Comparison of ENCODE assay signal across 9 mouse cellular contexts in the genomic region with DNA sequence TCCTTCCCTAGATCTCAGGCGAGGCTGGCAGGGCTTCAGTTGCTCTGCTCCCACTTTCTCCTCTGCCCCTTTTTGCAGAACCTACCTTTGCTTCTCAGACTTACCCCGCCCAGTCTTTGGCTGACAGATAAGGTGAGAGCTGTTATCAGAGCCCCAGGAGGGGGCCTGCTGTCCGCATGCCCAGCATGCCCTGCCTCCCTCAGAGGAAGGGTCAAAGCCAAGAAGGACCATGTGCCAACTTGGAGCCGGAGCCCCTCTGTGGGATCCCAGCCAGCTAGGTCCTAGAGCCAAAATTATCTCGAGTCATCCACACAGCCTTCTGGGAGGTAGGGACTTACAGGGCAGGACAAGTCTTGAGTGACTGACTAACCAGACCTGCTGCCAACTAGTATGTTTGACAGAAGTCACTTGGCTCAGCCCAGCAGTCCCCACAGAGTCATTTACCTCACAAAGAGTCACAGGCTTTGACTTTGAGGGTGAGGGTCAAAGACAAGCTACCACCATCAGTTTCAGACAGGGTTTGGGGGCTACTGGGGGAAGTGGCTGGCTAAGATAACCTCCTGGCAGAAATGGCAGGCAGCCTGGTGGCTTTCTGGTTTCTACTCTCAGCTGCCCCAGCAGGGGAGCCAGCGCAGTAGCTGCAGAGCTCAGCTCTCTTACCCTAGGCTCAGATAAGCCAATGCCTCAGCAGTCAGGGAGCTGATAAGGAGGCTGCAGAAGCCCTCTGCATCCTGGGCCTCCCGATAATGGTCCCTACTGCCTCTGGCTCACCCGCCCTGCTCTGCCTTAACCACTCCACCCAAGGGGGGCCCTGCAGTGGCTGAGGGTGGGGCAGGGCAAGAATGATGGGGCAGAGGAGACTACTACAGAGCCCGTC. TPM values are rescaled to one million over a fixed set of nuclear protein-coding genes. Genes with fewer than 3 reads are reported as not detected.
DNase-seq lines count a peak whose midpoint lies in the region; ATAC-seq and TF ChIP-seq lines count a peak whose summit lies in the region.
"Had no signal": no experiment of that assay in that cellular context is flagged by ENCODE, and none has a peak within 500 bp of the region (broad histone marks: within the 10 kb centered on the region; RNA-seq: fewer than 3 reads in every experiment).

No protein-coding gene starts in this region.

- H3K27ac ChIP-seq in forebrain, embryonic 10.5 days: peak overlapping the region; percentile 76
- H3K27ac ChIP-seq in hindbrain, embryonic 13.5 days: peak overlapping the region; percentile 52
- H3K27ac ChIP-seq in midbrain, embryonic 13.5 days: 0 out of 2 replicates have a peak overlapping the region, but pooled peaks have one; percentile 35
- H3K27ac ChIP-seq: embryonic facial prominence, embryonic 15.5 days had no signal

- no peak overlapping the region for H3K4me2 ChIP-seq in hindbrain, embryonic 13.5 days
- H3K4me2 ChIP-seq in midbrain, embryonic 13.5 days (replicated peaks): no peak overlapping the region
- H3K4me2 ChIP-seq: embryonic facial prominence, embryonic 15.5 days had no signal

- ATAC-seq in hindbrain, embryonic 13.5 days (ENCODE audit: low FRiP score): peak; percentile 37; the same call in 1 of the 2 replicates
- ATAC-seq in midbrain, embryonic 13.5 days: peak; percentile 60

- no peaks in the 10 kb centered on the region for H3K27me3 ChIP-seq in E14TG2a.4 (ENCODE audit: insufficient read depth, low read length)
- peaks cover 7% of the 10 kb centered on the region; the same call in 1 of the 2 replicates for H3K27me3 ChIP-seq in forebrain, embryonic 10.5 days (ENCODE audit: poor library complexity, severe bottlenecking)
- no peaks in the 10 kb centered on the region for H3K27me3 ChIP-seq in hindbrain, embryonic 13.5 days
- H3K27me3 ChIP-seq in midbrain, embryonic 13.5 days: peaks cover 3% of the 10 kb centered on the region; the same call in 1 of the 2 replicates
- H3K27me3 ChIP-seq: embryonic facial prominence, embryonic 15.5 days had no signal

- H3K36me3 ChIP-seq in E14TG2a.4 (ENCODE audit: insufficient read depth, low read length): no peaks in the 10 kb centered on the region
- H3K36me3 ChIP-seq in forebrain, embryonic 10.5 days (replicated peaks): no peaks in the 10 kb centered on the region
- H3K36me3 ChIP-seq in hindbrain, embryonic 13.5 days: no peaks in the 10 kb centered on the region
- no peaks in the 10 kb centered on the region for H3K36me3 ChIP-seq in midbrain, embryonic 13.5 days
- H3K36me3 ChIP-seq: embryonic facial prominence, embryonic 15.5 days had no signal

- H3K9me3 ChIP-seq in E14TG2a.4 (ENCODE audit: low read length): peaks cover 21% of the 10 kb centered on the region
- H3K9me3 ChIP-seq in forebrain, embryonic 10.5 days: no peaks in the 10 kb centered on the region
- H3K9me3 ChIP-seq in hindbrain, embryonic 13.5 days: no peaks in the 10 kb centered on the region
- H3K9me3 ChIP-seq in midbrain, embryonic 13.5 days: no peaks in the 10 kb centered on the region
- H3K9me3 ChIP-seq: embryonic facial prominence, embryonic 15.5 days had no signal

- no peak overlapping the region for H3K9ac ChIP-seq in hindbrain, embryonic 13.5 days
- H3K9ac ChIP-seq in midbrain, embryonic 13.5 days (replicated peaks): no peak overlapping the region
- H3K9ac ChIP-seq: embryonic facial prominence, embryonic 15.5 days had no signal

- WGBS in forebrain, embryonic 10.5 days: 67% methylated on average over 9 of the region's 9 CpGs
- 61% methylated on average over 9 of the region's 9 CpGs for WGBS in hindbrain, embryonic 13.5 days
- 54% methylated on average over 9 of the region's 9 CpGs for WGBS in midbrain, embryonic 13.5 days

- intact Hi-C loops in gastrocnemius, postnatal 14 days (cut with DNase I; ENCODE audit: low total_unique reads): loop anchor here (5.0 to 10.0 kb wide), 3 partner anchors 103 to 395 kb away; no protein-coding TSS in a partner anchor

- DNase-seq in 416B (ENCODE audit: low read depth): peak; percentile 93
- no peak for DNase-seq in forebrain, embryonic 10.5 days (ENCODE audit: extremely low spot score, low spot score)
- DNase-seq in layer of hippocampus, adult 8-10 months (ENCODE audit: low spot score in 2 of 2): no peak
- DNase-seq in gastrocnemius, postnatal 14 days: no peak
- DNase-seq in kidney, postnatal 10 days: no peak

- H3K4me3 ChIP-seq in E14TG2a.4 (replicated peaks; ENCODE audit: low read length): peak overlapping the region; percentile 54
- no peak overlapping the region for H3K4me3 ChIP-seq in forebrain, embryonic 10.5 days
- H3K4me3 ChIP-seq in hindbrain, embryonic 13.5 days: no peak overlapping the region
- H3K4me3 ChIP-seq in midbrain, embryonic 13.5 days (replicated peaks): no peak overlapping the region
- H3K4me3 ChIP-seq: embryonic facial prominence, embryonic 15.5 days had no signal

- H3K4me1 ChIP-seq in E14TG2a.4 (replicated peaks; ENCODE audit: low read depth, low read length): peaks cover 91% of the 10 kb centered on the region
- H3K4me1 ChIP-seq in forebrain, embryonic 10.5 days: peaks cover 46% of the 10 kb centered on the region
- peaks cover 11% of the 10 kb centered on the region for H3K4me1 ChIP-seq in hindbrain, embryonic 13.5 days (replicated peaks)
- peaks cover 17% of the 10 kb centered on the region for H3K4me1 ChIP-seq in midbrain, embryonic 13.5 days (replicated peaks)

- TF ChIP-seq CTCF in E14TG2a.4 (conservative IDR thresholded peaks at IDR 0.05; ENCODE audit: low read length): no peak

RNA-seq across cellular contexts. Expression of gene Zdhhc19, which starts 13.2 kb away (rescaled TPM):
- polyA plus RNA-seq in forebrain, embryonic 10.5 days (2016; fragmentation: Nextera tagmentation; extraction: Ambion mirVana): not detected in 2 replicates
- 0.35 TPM in 1 of 2 replicates, not detected in the other for polyA plus RNA-seq in hindbrain, embryonic 13.5 days (2015; fragmentation: Nextera tagmentation; extraction: Ambion mirVana)
- not detected in 2 replicates for polyA plus RNA-seq in midbrain, embryonic 13.5 days (2015; fragmentation: Nextera tagmentation; extraction: Ambion mirVana)
- total RNA-seq in layer of hippocampus, adult 8-10 months (2022): under 1 TPM in 1 of 4 experiments, not detected in 3; 0.27 TPM
- total RNA-seq in gastrocnemius, postnatal 14 days (2021): not detected
- polyA plus RNA-seq: embryonic facial prominence, embryonic 15.5 days had no signal

RNA-seq across cellular contexts. Expression of gene Slc51a, which starts 21.6 kb away (rescaled TPM):
- 0.28 and 0.37 TPM in 2 replicates for polyA plus RNA-seq in forebrain, embryonic 10.5 days (2016; fragmentation: Nextera tagmentation; extraction: Ambion mirVana)
- polyA plus RNA-seq in hindbrain, embryonic 13.5 days (2015; fragmentation: Nextera tagmentation; extraction: Ambion mirVana): 0.13 and 0.26 TPM in 2 replicates
- 0.27 and 0.39 TPM in 2 replicates for polyA plus RNA-seq in midbrain, embryonic 13.5 days (2015; fragmentation: Nextera tagmentation; extraction: Ambion mirVana)
- total RNA-seq in layer of hippocampus, adult 8-10 months (2022): not detected
- total RNA-seq in gastrocnemius, postnatal 14 days (2021): not detected
- polyA plus RNA-seq: embryonic facial prominence, embryonic 15.5 days had no signal
